Mouse (Mus musculus) neutrophil, adult 59 days (primary cell): Measurements from ENCODE around the gene Csf2. TPM values are rescaled to one million over a fixed set of nuclear protein-coding genes. Genes with fewer than 3 reads are reported as not detected.

Experiments
- total RNA-seq, 2 experiments: library from RNA; stranded (reverse); gene quantifications; 1 replicate in 1 of 2; 2 replicates in 1 of 2; pipeline ENCODE4 v1.2.4; 2023

Csf2 gene
- total RNA-seq, result not detected

DNA sequence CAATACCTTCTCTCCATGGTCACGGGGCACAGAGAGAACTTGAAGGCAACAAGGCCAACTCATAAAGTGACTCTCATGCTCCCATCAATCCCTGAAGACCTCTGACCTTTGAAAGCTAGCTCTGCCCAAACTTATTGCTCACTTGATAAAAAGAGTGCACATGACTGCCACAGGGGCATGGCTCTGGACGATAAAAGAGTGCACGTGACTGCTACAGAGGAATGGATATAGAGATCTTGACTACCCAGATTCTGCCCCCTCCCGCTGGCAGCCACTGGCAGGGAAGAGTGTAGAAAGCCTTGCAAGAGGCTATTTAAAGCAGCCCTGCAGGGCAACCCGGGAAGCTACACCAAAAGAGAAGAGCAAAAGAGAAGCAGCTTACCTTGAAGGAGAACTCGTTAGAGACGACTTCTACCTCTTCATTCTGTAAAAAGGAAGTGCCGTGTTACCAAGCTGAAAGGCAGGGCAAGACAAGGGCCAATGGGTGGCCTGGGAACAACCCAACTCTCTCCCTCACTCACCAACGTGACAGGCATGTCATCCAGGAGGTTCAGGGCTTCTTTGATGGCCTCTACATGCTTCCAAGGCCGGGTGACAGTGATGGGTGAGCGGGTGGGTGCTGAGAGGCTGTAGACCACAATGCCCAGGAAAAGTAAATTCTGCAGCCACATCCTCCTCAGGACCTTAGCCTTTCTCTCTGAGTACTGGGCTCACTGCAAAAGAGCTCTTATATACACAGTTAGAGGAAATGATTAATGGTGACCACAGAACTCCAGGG is at the start of gene Csf2:
Gene Csf2 (minus strand): TSS at position 728 of the 778 bp plus-strand sequence.

DNA sequence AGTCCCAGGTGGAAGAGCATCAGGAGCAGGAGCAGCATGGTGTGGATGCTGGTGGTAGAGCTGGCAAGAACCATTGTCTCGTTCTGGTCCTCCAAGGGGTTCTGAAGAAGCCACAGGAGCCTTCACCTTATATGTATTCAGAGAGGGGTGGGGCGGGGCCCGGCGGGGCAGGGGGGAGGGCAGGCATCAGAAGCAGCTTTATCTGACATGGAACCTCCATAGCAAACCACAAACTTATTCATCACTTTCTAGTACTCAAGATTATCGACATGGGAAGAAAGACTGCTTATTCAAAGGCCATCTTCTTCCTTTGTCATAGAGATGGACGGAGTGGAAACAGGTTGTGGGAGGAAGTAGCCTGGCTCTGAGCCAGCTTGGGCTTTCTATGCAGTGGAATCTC is 17.7 kb upstream of the Csf2 start, which contains the start of gene Il3:
Gene Il3 (minus strand): TSS at position 101 of the 400 bp plus-strand sequence.

Other genes with a start within 250 kb of the Csf2 start
- 10 to 100 TPM; 18.4 to 21.2 TPM for gene Slc22a4, start 221.6 kb downstream of the Csf2 start, total RNA-seq
- 1 to 10 TPM in 1 of 2 experiments, under 1 TPM in 1; 0.69 to 1.4 TPM for gene Pdlim4, start 180.7 kb downstream of the Csf2 start, total RNA-seq
- under 1 TPM in 1 of 2 experiments, not detected in 1; 0.84 TPM for gene P4ha2, start 149.6 kb downstream of the Csf2 start, total RNA-seq
- not detected for gene Il3, start 17.6 kb upstream of the Csf2 start, total RNA-seq
- 1 to 10 TPM in 1 of 2 experiments, under 1 TPM in 1; 0.51 to 2.2 TPM for gene Acsl6, start 54.1 kb upstream of the Csf2 start, total RNA-seq
- not detected for gene Meikin, start 121.0 kb upstream of the Csf2 start, total RNA-seq
- gene Fnip1, start 188.5 kb upstream of the Csf2 start, total RNA-seq, result 10 to 100 TPM; 41.9 to 45.6 TPM